Mouse (Mus musculus) midbrain, embryonic 13.5 days (tissue): ENCODE results near the gene Sgpl1. TPM values are rescaled to one million over a fixed set of nuclear protein-coding genes. Genes with fewer than 3 reads are reported as not detected.

Source experiments
- ATAC-seq: fragments of 200-750 bp; cut with Nextera tagmentation; 2 replicates; pipeline ENCODE4 v1.8.0; 2017; ENCODE audit warnings: mild to moderate bottlenecking, moderate TSS enrichment, moderate library complexity
- H3K27ac ChIP-seq: fragments of 300-500 bp; sonication (generic); 2 replicates; pipeline ENCODE4 v1.5.1; 2015; ENCODE audit warnings: inconsistent platforms, mild to moderate bottlenecking, moderate library complexity
- H3K27me3 ChIP-seq: fragments of 300-500 bp; sonication (generic); 2 replicates; pipeline ENCODE4 v1.6.1; 2015; ENCODE audit warnings: mild to moderate bottlenecking, inconsistent platforms
- H3K36me3 ChIP-seq: fragments of 300-500 bp; sonication (generic); 2 replicates; pipeline ENCODE4 v1.6.1; 2015; ENCODE audit warnings: mild to moderate bottlenecking, inconsistent platforms
- H3K4me1 ChIP-seq: fragments of 300-500 bp; sonication (generic); replicated peaks from 2 replicates; pipeline ENCODE4 v1.6.1; 2015; ENCODE audit warnings: inconsistent platforms
- H3K4me2 ChIP-seq: fragments of 300-500 bp; sonication (generic); replicated peaks from 2 replicates; pipeline ENCODE4 v1.6.1; 2015; ENCODE audit warnings: moderate library complexity, mild to moderate bottlenecking, inconsistent platforms
- H3K4me3 ChIP-seq: fragments of 300-500 bp; sonication (generic); replicated peaks from 2 replicates; pipeline ENCODE4 v1.5.1; 2015; ENCODE audit warnings: mild to moderate bottlenecking, inconsistent platforms
- H3K9ac ChIP-seq: fragments of 300-500 bp; sonication (generic); replicated peaks from 2 replicates; pipeline ENCODE4 v1.6.1; 2015; ENCODE audit warnings: mild to moderate bottlenecking, inconsistent platforms
- H3K9me3 ChIP-seq: fragments of 300-500 bp; sonication (generic); 2 replicates; pipeline ENCODE4 v1.6.1; 2016; ENCODE audit warnings: mild to moderate bottlenecking, inconsistent platforms
- WGBS: fragments of 180-500 bp; shearing (Covaris S2); methylation state at CpG from one replicate; pipeline ENCODE4 v1.1.7; 2015; 5-methylcytosine and 5-hydroxymethylcytosine counted together
- microRNA-seq: library from miRNA; unstranded; fragments of <30 nt; microRNA quantifications from one replicate; pipeline ENCODE4, GENCODE M21; 2016
- polyA plus RNA-seq: library from polyadenylated mRNA; unstranded; fragments of >200 nt; fragmentation: Nextera tagmentation; extraction: Ambion mirVana; gene quantifications from 2 replicates; pipeline ENCODE4 v1.2.1, GENCODE M21; 2015

Gene Sgpl1
- polyA plus RNA-seq, 1 experiment from 2014 or later = 70.8 TPM

- no peak overlapping the region for H3K4me3 ChIP-seq
- H3K36me3 ChIP-seq = no peaks in the 10 kb centered on the region
- peaks cover 7% of the 10 kb centered on the region; the same call in 1 of the 2 replicates for H3K9me3 ChIP-seq
- H3K27ac ChIP-seq = no peak overlapping the region
- H3K4me2 ChIP-seq = no peak overlapping the region
- peak; percentile 69 for ATAC-seq
- 61% methylated on average over 14 of the region's 14 CpGs for WGBS
- H3K4me1 ChIP-seq = no peaks in the 10 kb centered on the region
- no peak overlapping the region for H3K9ac ChIP-seq
- H3K27me3 ChIP-seq = peaks cover 33% of the 10 kb centered on the region
These were observed 95.4 kb downstream of the Sgpl1 start for GRCm38 (mm10) chr10:61051993-61052613.

Small RNA genes within 50 kb of the gene (microRNA-seq; reads per million reads assigned to microRNA genes)
- gene Gm44308 = not detected

Other genes with a start within 250 kb of the Sgpl1 start
- 31.8 and 32.6 TPM in 2 replicates for gene Pcbd1, start 58.4 kb downstream of the Sgpl1 start, polyA plus RNA-seq
- gene Tbata, start 24.3 kb upstream of the Sgpl1 start, polyA plus RNA-seq = 0.17 TPM in 1 of 2 replicates, not detected in the other
- 0.24 and 0.28 TPM in 2 replicates for gene Adamts14, start 125.7 kb upstream of the Sgpl1 start, polyA plus RNA-seq
- not detected in 2 replicates for gene Prf1, start 150.1 kb upstream of the Sgpl1 start, polyA plus RNA-seq
- gene Pald1, start 235.8 kb upstream of the Sgpl1 start, polyA plus RNA-seq = 17.5 and 21.1 TPM in 2 replicates